Mouse (Mus musculus) brain, embryonic 14.5 days (tissue): ENCODE measurements at regions not wholly inside any gene's neighbourhood (a gene's known extent, or its start where the extent isn't known, plus 50 kb on each side); places are given as distances from the start of the nearest gene placed in this dataset.

Experiments used
- DNase-seq: peaks from one replicate; pipeline ENCODE4 v3.0.0-alpha.2; 2011; ENCODE audit warnings: low read depth
- CTCF ChIP-seq: fragments of 200-500 bp; IDR thresholded peaks from 2 replicates; pipeline ENCODE4 v1.5.1; 2012; ENCODE audit warnings: inconsistent platforms, mild to moderate bottlenecking, moderate library complexity, borderline replicate concordance; ENCODE audit not compliant: insufficient read depth, insufficient read length; ENCODE audit errors: extremely low read depth
- POLR2A ChIP-seq: fragments of 200-500 bp; IDR thresholded peaks from 2 replicates; pipeline ENCODE4 v1.6.1; 2012; ENCODE audit warnings: mild to moderate bottlenecking, inconsistent platforms, borderline replicate concordance; ENCODE audit not compliant: poor library complexity, insufficient read depth, insufficient read length, severe bottlenecking; ENCODE audit errors: extremely low read depth

- TF ChIP-seq POLR2A (no peak), CTCF (no peak)
- DNase-seq: no peak
Measured at GRCm38 (mm10) chr2:106571913-106572312, 121.2 kb upstream of the Mpped2 start.

- TF ChIP-seq POLR2A: no peak
- TF ChIP-seq CTCF: no peak
- no peak for DNase-seq
Measured at GRCm38 (mm10) chr2:106576746-106577323, 116.2 kb upstream of the Mpped2 start.

- no peak for DNase-seq
Measured at GRCm38 (mm10) chr2:106578062-106578461, 115.0 kb upstream of the Mpped2 start.

GRCm38 (mm10) chr2:106580663-106581062, 112.4 kb upstream of the Mpped2 start:
- TF ChIP-seq CTCF: no peak
- no peak for TF ChIP-seq POLR2A
- DNase-seq: peak; percentile 91

More at GRCm38 (mm10) chr2:106578062-106578461, 115.0 kb upstream of the Mpped2 start:
- TF ChIP-seq CTCF (no peak), POLR2A (no peak)

GRCm38 (mm10) chr2:106621251-106621650, 71.8 kb upstream of the Mpped2 start:
- no peak for TF ChIP-seq CTCF
- TF ChIP-seq POLR2A: no peak
- DNase-seq: no peak

- peak; percentile 42 for DNase-seq
- TF ChIP-seq CTCF (no peak), POLR2A (no peak)
Measured at GRCm38 (mm10) chr2:106622326-106622725, 70.7 kb upstream of the Mpped2 start.

- DNase-seq: no peak
- TF ChIP-seq POLR2A: no peak
- TF ChIP-seq CTCF: no peak
Measured at GRCm38 (mm10) chr2:106623680-106624079, 69.4 kb upstream of the Mpped2 start.

GRCm38 (mm10) chr2:106631986-106632385, 61.1 kb upstream of the Mpped2 start:
- no peak for TF ChIP-seq POLR2A
- TF ChIP-seq CTCF: no peak
- DNase-seq: no peak
